In genomic region chr7:133632476-133632875, GRCm38 (mm10) we compare ENCODE assay signal across 10 mouse cellular contexts. TPM values are rescaled to one million over a fixed set of nuclear protein-coding genes. Genes with fewer than 3 reads are reported as not detected.
A peak's percentile ranks its signal among the peaks of the same experiment; 100 is the strongest.
DNase-seq lines count a peak whose midpoint lies in the region; ATAC-seq lines count a peak whose summit lies in the region.
"Had no signal": no experiment of that assay in that cellular context is flagged by ENCODE, and none has a peak within 500 bp of the region (broad histone marks: within the 10 kb centered on the region; RNA-seq: fewer than 3 reads in every experiment).

No protein-coding gene starts in this region.

- peak; percentile 73 for DNase-seq in forebrain, embryonic 14.5 days (ENCODE audit: low spot score)
- peak; percentile 58 for DNase-seq in urinary bladder, postnatal 14 days (ENCODE audit: low spot score)
- DNase-seq in urinary bladder, postnatal 10 days (ENCODE audit: low spot score), result no peak
- peak; percentile 64 to 82 for DNase-seq in kidney, postnatal 25 days
- peak; percentile 52 for DNase-seq in lung, postnatal 25 days (ENCODE audit: low spot score)
- peak; percentile 69 for DNase-seq in splenic B cell, adult 2 months (ENCODE audit: low read depth, low spot score)

- WGBS in forebrain, embryonic 14.5 days, result 24% methylated on average over 2 of the region's 2 CpGs
- 24% methylated on average over 2 of the region's 2 CpGs for whole genome bisulfite sequencing in forebrain, embryonic 12.5 days

- no peak for ATAC-seq in forebrain, embryonic 14.5 days
- ATAC-seq in forebrain, embryonic 12.5 days (ENCODE audit: low FRiP score), result no peak
- ATAC-seq in common myeloid progenitor, adult 5-6 weeks (replicated peaks; ENCODE audit: low read depth, poor library complexity, severe bottlenecking), result peak; percentile 31

- H3K27me3 ChIP-seq in forebrain, embryonic 14.5 days (replicated peaks; ENCODE audit: control insufficient read depth, insufficient read depth, low read length), result no peaks in the 10 kb centered on the region
- H3K27me3 ChIP-seq in forebrain, embryonic 12.5 days, result no peaks in the 10 kb centered on the region
- no peaks in the 10 kb centered on the region for H3K27me3 ChIP-seq in splenic B cell, adult 2 months (ENCODE audit: control insufficient read depth, insufficient read depth, low read length, poor library complexity, severe bottlenecking)
- H3K27me3 ChIP-seq: neural tube, embryonic 12.5 days had no signal

- H3K4me1 ChIP-seq in forebrain, embryonic 14.5 days (ENCODE audit: control insufficient read depth, insufficient read depth, low read length), result no peaks in the 10 kb centered on the region
- H3K4me1 ChIP-seq in forebrain, embryonic 12.5 days, result peaks cover 3% of the 10 kb centered on the region; the same call in 1 of the 2 replicates
- H3K4me1 ChIP-seq: neural tube, embryonic 12.5 days had no signal

- H3K9me3 ChIP-seq in forebrain, embryonic 14.5 days (replicated peaks; ENCODE audit: control insufficient read depth, low read length), result no peaks in the 10 kb centered on the region
- no peaks in the 10 kb centered on the region for H3K9me3 ChIP-seq in forebrain, embryonic 12.5 days
- H3K9me3 ChIP-seq: neural tube, embryonic 12.5 days had no signal

- no peak overlapping the region for H3K9ac ChIP-seq in forebrain, embryonic 14.5 days (ENCODE audit: low read length)
- no peak overlapping the region for H3K9ac ChIP-seq in forebrain, embryonic 12.5 days
- H3K9ac ChIP-seq: neural tube, embryonic 12.5 days had no signal

- no peak overlapping the region for H3K27ac ChIP-seq in forebrain, embryonic 14.5 days (ENCODE audit: low read depth, low read length)
- no peak overlapping the region for H3K27ac ChIP-seq in forebrain, embryonic 12.5 days
- H3K27ac ChIP-seq: neural tube, embryonic 12.5 days had no signal

- H3K4me3 ChIP-seq in forebrain, embryonic 14.5 days (ENCODE audit: low read depth, low read length), result no peak overlapping the region
- no peak overlapping the region for H3K4me3 ChIP-seq in forebrain, embryonic 12.5 days (replicated peaks)
- H3K4me3 ChIP-seq: neural tube, embryonic 12.5 days had no signal

- no peaks in the 10 kb centered on the region for H3K36me3 ChIP-seq in forebrain, embryonic 14.5 days (ENCODE audit: control insufficient read depth, insufficient read depth, low read length)
- no peaks in the 10 kb centered on the region for H3K36me3 ChIP-seq in forebrain, embryonic 12.5 days (replicated peaks)
- no peaks in the 10 kb centered on the region for H3K36me3 ChIP-seq in splenic B cell, adult 2 months (ENCODE audit: control insufficient read depth, insufficient read depth, low read length, poor library complexity, severe bottlenecking)
- H3K36me3 ChIP-seq: neural tube, embryonic 12.5 days had no signal

- H3K4me2 ChIP-seq in forebrain, embryonic 14.5 days (ENCODE audit: low read length), result no peak overlapping the region
- no peak overlapping the region for H3K4me2 ChIP-seq in forebrain, embryonic 12.5 days
- H3K4me2 ChIP-seq: neural tube, embryonic 12.5 days had no signal

RNA-seq across cellular contexts. Expression of gene Edrf1, which starts 4.9 kb away (rescaled TPM):
- polyA plus RNA-seq in forebrain, embryonic 14.5 days (2014; fragmentation: Nextera tagmentation; extraction: Ambion mirVana), result 22.8 and 26.2 TPM in 2 replicates
- polyA plus RNA-seq in forebrain, embryonic 12.5 days (2016; fragmentation: Nextera tagmentation; extraction: Ambion mirVana), result 32.1 and 34.4 TPM in 2 replicates
- total RNA-seq in common myeloid progenitor, adult 5-6 weeks (2017), result 31.3 and 35.5 TPM in 2 replicates

RNA-seq across cellular contexts. Expression of gene Tex36, which starts 30.5 kb away (rescaled TPM):
- not detected in 2 replicates for polyA plus RNA-seq in forebrain, embryonic 14.5 days (2014; fragmentation: Nextera tagmentation; extraction: Ambion mirVana)
- not detected in 2 replicates for polyA plus RNA-seq in forebrain, embryonic 12.5 days (2016; fragmentation: Nextera tagmentation; extraction: Ambion mirVana)
- not detected in 2 replicates for total RNA-seq in common myeloid progenitor, adult 5-6 weeks (2017)
- total RNA-seq: hematopoietic stem cell, adult 5-6 weeks had no signal
- polyA plus RNA-seq: neural tube, embryonic 12.5 days had no signal

RNA-seq across cellular contexts. Expression of gene Mmp21, which starts 47.4 kb away (rescaled TPM):
- polyA plus RNA-seq in forebrain, embryonic 14.5 days (2014; fragmentation: Nextera tagmentation; extraction: Ambion mirVana), result not detected in 2 replicates
- polyA plus RNA-seq in forebrain, embryonic 12.5 days (2016; fragmentation: Nextera tagmentation; extraction: Ambion mirVana), result 0.10 TPM in 1 of 2 replicates, not detected in the other
- not detected in 2 replicates for total RNA-seq in common myeloid progenitor, adult 5-6 weeks (2017)
- total RNA-seq: hematopoietic stem cell, adult 5-6 weeks had no signal
- polyA plus RNA-seq: neural tube, embryonic 12.5 days had no signal
